Mouse (Mus musculus) heart, postnatal 0 days (tissue): ENCODE measurements around the gene Zcchc3.

Experiments
- CTCF ChIP-seq: IDR thresholded peaks from 2 replicates; pipeline ENCODE4 v1.5.1; 2016; ENCODE audit warnings: antibody characterized with exemption, control low read depth, low read depth
- EP300 ChIP-seq: IDR thresholded peaks from 2 replicates; pipeline ENCODE4 v1.6.1; 2016; ENCODE audit warnings: antibody characterized with exemption, low read depth

- TF ChIP-seq EP300 (no peak), CTCF (peak; percentile 93)
Observed at GRCm38 (mm10) chr2:152368532-152369140, 46.2 kb downstream of the Zcchc3 start.
